Mouse (Mus musculus): Measurements from ENCODE around the gene Klf12. TPM values are rescaled to one million over a fixed set of nuclear protein-coding genes. Genes with fewer than 3 reads are reported as not detected.
"Not testable (repeated sequence)": the region's sequence is repeated elsewhere in the genome, so short reads cannot be mapped to it uniquely, and the experiment has no call there.

Klf12 gene
- polyA plus RNA-seq, 3 experiments from 2014 or later, result 1.1 to 3.6 (median 2.1) TPM

- no peak for ATAC-seq
Observed at GRCm38 (mm10) chr14:99873725-99874124, 410.8 kb downstream of the Klf12 start.

- ATAC-seq, result no peak
Observed at GRCm38 (mm10) chr14:99856158-99857011, 428.1 kb downstream of the Klf12 start.

GRCm38 (mm10) chr14:99854467-99854807, 430.0 kb downstream of the Klf12 start:
- not testable (repeated sequence) for ATAC-seq

- not testable (repeated sequence) for ATAC-seq
Observed at GRCm38 (mm10) chr14:99853769-99854466, 430.6 kb downstream of the Klf12 start.

- ATAC-seq, result no peak
Observed at GRCm38 (mm10) chr14:99850350-99850749, 434.1 kb downstream of the Klf12 start.

GRCm38 (mm10) chr14:99847502-99847901, 437.0 kb downstream of the Klf12 start:
- ATAC-seq, result no peak

GRCm38 (mm10) chr14:99826713-99827112, 457.8 kb downstream of the Klf12 start:
- no peak for ATAC-seq
